Mouse (Mus musculus): ENCODE results near the gene Fam240a.

- TF ChIP-seq CTCF (IDR thresholded peaks at IDR 0.05; ENCODE audit: low read depth, low read length), result no peak
- TF ChIP-seq POLR2A (IDR thresholded peaks at IDR 0.05; ENCODE audit: borderline replicate concordance, low read depth, low read length), result no peak
These were observed 43.8 kb upstream of the Fam240a start for GRCm38 (mm10) chr9:110960230-110961149.
